Mouse (Mus musculus): ENCODE results near the gene Pdlim5. TPM values are rescaled to one million over a fixed set of nuclear protein-coding genes. Genes with fewer than 3 reads are reported as not detected.

The Pdlim5 gene
- polyA plus RNA-seq, 1 experiment from 2014 or later, result 246 TPM

DNA sequence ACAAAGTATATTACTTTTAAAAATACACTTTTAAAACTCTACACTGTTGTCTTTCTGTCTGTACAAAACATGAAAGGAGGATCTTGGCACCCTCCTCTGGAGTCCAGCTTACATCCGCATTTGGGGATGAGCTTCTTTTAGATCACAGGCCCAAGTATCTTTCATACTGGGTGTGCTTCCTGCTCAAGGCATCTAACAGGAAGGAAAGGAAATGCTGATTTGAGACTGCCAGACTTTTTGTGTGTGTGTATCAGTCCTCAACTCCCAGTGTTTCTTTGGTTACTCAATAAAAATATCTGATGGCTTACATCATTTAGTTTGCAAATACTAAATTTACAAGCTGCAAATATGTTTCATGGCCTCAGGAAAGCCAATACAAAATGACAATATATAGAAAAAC is 42.3 kb downstream of the Pdlim5 start:
- Histone ChIP-seq H3K4me2 (ENCODE audit: low read depth, low read length) (no peak overlapping the region), H3K9me3 (replicated peaks; ENCODE audit: control insufficient read depth, low read length) (no peaks in the 10 kb centered on the region), H3K36me3 (ENCODE audit: control insufficient read depth, insufficient read depth) (peaks cover 22% of the 10 kb centered on the region), H3K9ac (ENCODE audit: low read length) (no peak overlapping the region), H3K4me1 (ENCODE audit: control insufficient read depth, insufficient read depth, low read length) (peaks cover 7% of the 10 kb centered on the region; the same call in 1 of the 2 replicates), H3K27me3 (ENCODE audit: control insufficient read depth, insufficient read depth, low read length) (no peaks in the 10 kb centered on the region), H3K4me3 (ENCODE audit: low read length) (no peak overlapping the region), H3K27ac (ENCODE audit: low read length) (no peak overlapping the region)
- WGBS, result 60% methylated on average over 1 of the region's 1 CpGs
- ATAC-seq (replicated peaks; ENCODE audit: extremely low read depth, insufficient read depth, low FRiP score), result no peak

- Histone ChIP-seq H3K36me3 (ENCODE audit: control insufficient read depth, insufficient read depth) (peaks cover 21% of the 10 kb centered on the region), H3K4me1 (ENCODE audit: control insufficient read depth, insufficient read depth, low read length) (peaks cover 5% of the 10 kb centered on the region; the same call in 1 of the 2 replicates), H3K4me3 (ENCODE audit: low read length) (no peak overlapping the region), H3K27ac (ENCODE audit: low read length) (no peak overlapping the region), H3K9ac (ENCODE audit: low read length) (no peak overlapping the region), H3K27me3 (ENCODE audit: control insufficient read depth, insufficient read depth, low read length) (no peaks in the 10 kb centered on the region), H3K4me2 (ENCODE audit: low read depth, low read length) (no peak overlapping the region), H3K9me3 (replicated peaks; ENCODE audit: control insufficient read depth, low read length) (no peaks in the 10 kb centered on the region)
- WGBS, result 67% methylated on average over 3 of the region's 3 CpGs
- ATAC-seq (replicated peaks; ENCODE audit: extremely low read depth, insufficient read depth, low FRiP score), result no peak
These were observed 45.0 kb downstream of the Pdlim5 start for GRCm38 (mm10) chr3:142350513-142350912.

DNA sequence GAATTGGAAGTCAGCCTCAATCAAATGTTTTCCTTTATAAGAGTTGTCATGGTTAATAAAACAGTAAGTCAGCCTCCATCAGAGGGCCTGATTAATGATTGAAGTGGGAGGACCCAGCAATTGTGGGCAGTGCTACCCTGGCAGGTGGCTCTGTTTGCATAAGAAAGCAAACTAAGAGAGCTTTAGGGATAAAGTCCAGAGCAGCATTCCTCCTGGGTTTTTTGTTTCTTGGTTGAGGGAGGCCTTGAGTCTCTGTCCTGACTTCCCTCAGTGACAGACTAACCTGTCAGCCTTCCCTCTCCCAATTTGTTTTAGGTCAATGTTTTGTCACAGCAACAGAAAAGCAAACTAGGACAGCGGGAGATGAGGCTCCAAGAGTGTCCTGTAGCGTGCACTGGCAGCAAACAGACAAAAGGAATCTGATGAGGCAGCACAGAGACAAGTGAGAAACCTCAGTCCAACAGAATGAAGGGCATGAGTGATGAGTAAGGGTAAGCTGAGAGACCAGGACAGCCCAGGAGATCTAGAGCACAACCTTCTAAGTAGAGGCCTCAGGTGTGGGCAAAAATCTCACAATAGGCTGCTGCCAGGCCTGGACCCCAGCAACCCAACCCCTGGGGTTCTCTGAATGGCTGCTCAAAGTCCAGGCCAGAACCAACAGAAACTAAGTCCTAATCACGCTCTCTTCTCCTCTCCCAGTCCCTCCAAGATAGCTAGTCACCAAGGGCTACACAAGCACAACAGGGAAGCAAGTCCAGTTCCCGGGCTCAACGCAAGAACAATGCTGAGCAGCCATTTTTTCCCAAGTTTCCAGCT is 46.5 kb downstream of the Pdlim5 start:
- H3K4me1 ChIP-seq (ENCODE audit: control insufficient read depth, insufficient read depth, low read length), result peaks cover 2% of the 10 kb centered on the region; the same call in 1 of the 2 replicates
- no peak overlapping the region for H3K27ac ChIP-seq (ENCODE audit: low read length)
- no peaks in the 10 kb centered on the region for H3K9me3 ChIP-seq (replicated peaks; ENCODE audit: control insufficient read depth, low read length)
- peaks cover 19% of the 10 kb centered on the region for H3K36me3 ChIP-seq (ENCODE audit: control insufficient read depth, insufficient read depth)
- ATAC-seq (replicated peaks; ENCODE audit: extremely low read depth, insufficient read depth, low FRiP score), result no peak
- H3K9ac ChIP-seq (ENCODE audit: low read length), result no peak overlapping the region
- H3K4me2 ChIP-seq (ENCODE audit: low read depth, low read length), result no peak overlapping the region
- 88% methylated on average over 5 of the region's 5 CpGs for WGBS
- no peak overlapping the region for H3K4me3 ChIP-seq (ENCODE audit: low read length)
- no peaks in the 10 kb centered on the region for H3K27me3 ChIP-seq (ENCODE audit: control insufficient read depth, insufficient read depth, low read length)

DNA sequence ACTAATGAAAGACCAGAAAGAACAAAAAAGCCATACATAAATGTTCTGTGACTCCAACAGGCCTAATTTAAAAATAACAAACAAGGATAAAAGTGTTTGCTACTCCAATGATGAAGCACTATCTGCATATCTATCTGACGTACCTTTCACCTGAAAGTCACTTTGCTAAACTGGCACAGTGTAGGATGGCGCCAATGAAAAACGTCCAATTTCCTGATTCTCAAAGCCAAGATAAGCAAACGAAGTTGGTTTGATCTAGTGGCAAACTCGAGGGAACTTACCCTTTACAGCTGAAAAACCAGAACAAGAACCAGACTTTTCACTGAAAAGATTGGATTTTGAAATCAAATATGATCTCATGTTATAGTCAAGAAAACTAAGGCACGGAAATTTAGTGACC is 49.2 kb downstream of the Pdlim5 start:
- Histone ChIP-seq H3K4me2 (ENCODE audit: low read depth, low read length) (no peak overlapping the region), H3K4me1 (ENCODE audit: control insufficient read depth, insufficient read depth, low read length) (0 out of 2 replicates have a peak, but pooled peaks cover 3% of the 10 kb centered on the region), H3K27ac (ENCODE audit: low read length) (no peak overlapping the region), H3K9me3 (replicated peaks; ENCODE audit: control insufficient read depth, low read length) (no peaks in the 10 kb centered on the region), H3K27me3 (ENCODE audit: control insufficient read depth, insufficient read depth, low read length) (no peaks in the 10 kb centered on the region), H3K4me3 (ENCODE audit: low read length) (no peak overlapping the region), H3K9ac (ENCODE audit: low read length) (no peak overlapping the region), H3K36me3 (ENCODE audit: control insufficient read depth, insufficient read depth) (peaks cover 15% of the 10 kb centered on the region)
- ATAC-seq (replicated peaks; ENCODE audit: extremely low read depth, insufficient read depth, low FRiP score), result no peak
- 69% methylated on average over 6 of the region's 6 CpGs for WGBS

DNA sequence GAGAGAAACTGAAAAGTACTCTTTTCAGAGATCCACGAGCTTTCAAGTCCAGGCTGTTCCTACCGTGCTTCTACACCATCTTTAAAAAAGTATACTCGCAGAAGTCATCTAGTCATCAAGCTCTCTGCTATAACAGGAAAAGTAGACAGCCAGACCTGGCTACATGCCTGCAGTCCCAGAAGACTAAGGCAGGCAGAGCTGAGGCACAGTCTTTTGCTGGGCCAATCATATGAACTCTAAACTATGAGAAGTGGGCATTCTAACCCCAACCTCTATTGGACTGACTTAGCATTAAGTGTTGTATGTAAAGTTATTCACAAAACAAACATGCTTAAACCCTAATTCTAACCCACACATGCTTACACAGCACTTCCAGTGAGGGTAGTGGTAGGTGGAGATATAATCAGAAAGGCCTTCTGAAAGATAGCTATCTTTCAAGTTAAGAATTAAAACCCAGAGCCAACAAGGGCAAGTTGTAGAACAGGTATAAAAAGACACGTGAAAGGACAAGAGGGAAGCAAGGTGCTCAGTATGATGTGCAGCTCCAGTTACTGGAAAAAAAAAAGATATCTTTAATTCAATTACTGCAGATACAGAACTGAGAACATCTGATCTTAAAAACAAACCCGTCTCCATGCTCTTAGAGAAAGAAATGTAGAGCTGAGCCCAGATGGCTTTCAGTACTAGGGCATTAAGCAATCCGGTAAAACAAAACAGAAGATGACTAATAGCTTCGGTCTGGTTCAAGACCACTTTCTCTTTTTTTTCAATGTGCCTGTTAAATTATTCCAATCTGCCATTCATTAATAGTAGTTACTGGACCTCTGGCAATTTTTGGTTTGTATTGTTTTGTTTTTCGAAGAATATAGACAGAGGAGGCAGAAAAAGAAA is 50.0 kb downstream of the Pdlim5 start:
- Histone ChIP-seq H3K9ac (ENCODE audit: low read length) (no peak overlapping the region), H3K27ac (ENCODE audit: low read length) (no peak overlapping the region), H3K27me3 (ENCODE audit: control insufficient read depth, insufficient read depth, low read length) (no peaks in the 10 kb centered on the region), H3K4me1 (ENCODE audit: control insufficient read depth, insufficient read depth, low read length) (peaks cover 3% of the 10 kb centered on the region; the same call in 1 of the 2 replicates), H3K4me2 (ENCODE audit: low read depth, low read length) (no peak overlapping the region), H3K36me3 (ENCODE audit: control insufficient read depth, insufficient read depth) (peaks cover 15% of the 10 kb centered on the region), H3K9me3 (replicated peaks; ENCODE audit: control insufficient read depth, low read length) (no peaks in the 10 kb centered on the region), H3K4me3 (ENCODE audit: low read length) (no peak overlapping the region)
- no peak for ATAC-seq (replicated peaks; ENCODE audit: extremely low read depth, insufficient read depth, low FRiP score)
- WGBS, result 62% methylated on average over 8 of the region's 8 CpGs

- no peak overlapping the region for H3K4me3 ChIP-seq (ENCODE audit: low read length)
- 93% methylated on average over 2 of the region's 2 CpGs for WGBS
- H3K27me3 ChIP-seq (ENCODE audit: control insufficient read depth, insufficient read depth, low read length), result no peaks in the 10 kb centered on the region
- no peak overlapping the region for H3K9ac ChIP-seq (ENCODE audit: low read length)
- H3K4me1 ChIP-seq (ENCODE audit: control insufficient read depth, insufficient read depth, low read length), result peaks cover 16% of the 10 kb centered on the region
- no peak overlapping the region for H3K4me2 ChIP-seq (ENCODE audit: low read depth, low read length)
- no peak for ATAC-seq (replicated peaks; ENCODE audit: extremely low read depth, insufficient read depth, low FRiP score)
- peaks cover 6% of the 10 kb centered on the region for H3K36me3 ChIP-seq (ENCODE audit: control insufficient read depth, insufficient read depth)
- H3K9me3 ChIP-seq (replicated peaks; ENCODE audit: control insufficient read depth, low read length), result no peaks in the 10 kb centered on the region
- H3K27ac ChIP-seq (ENCODE audit: low read length), result no peak overlapping the region
These were observed 51.7 kb downstream of the Pdlim5 start for GRCm38 (mm10) chr3:142343786-142344185.

- Histone ChIP-seq H3K9ac (ENCODE audit: low read length) (no peak overlapping the region), H3K27me3 (ENCODE audit: control insufficient read depth, insufficient read depth, low read length) (no peaks in the 10 kb centered on the region), H3K36me3 (ENCODE audit: control insufficient read depth, insufficient read depth) (no peaks in the 10 kb centered on the region), H3K27ac (ENCODE audit: low read length) (no peak overlapping the region), H3K4me1 (ENCODE audit: control insufficient read depth, insufficient read depth, low read length) (peaks cover 19% of the 10 kb centered on the region), H3K9me3 (replicated peaks; ENCODE audit: control insufficient read depth, low read length) (no peaks in the 10 kb centered on the region), H3K4me2 (ENCODE audit: low read depth, low read length) (no peak overlapping the region), H3K4me3 (ENCODE audit: low read length) (no peak overlapping the region)
- ATAC-seq (replicated peaks; ENCODE audit: extremely low read depth, insufficient read depth, low FRiP score), result no peak
- WGBS, result 65% methylated on average over 2 of the region's 2 CpGs
These were observed 54.8 kb downstream of the Pdlim5 start for GRCm38 (mm10) chr3:142340701-142341100.

- 24% methylated on average over 6 of the region's 6 CpGs for WGBS
These were observed 55.9 kb downstream of the Pdlim5 start for GRCm38 (mm10) chr3:142339440-142340251.

More at GRCm38 (mm10) chr3:142339440-142340251, 55.9 kb downstream of the Pdlim5 start:
- Histone ChIP-seq H3K27me3 (ENCODE audit: control insufficient read depth, insufficient read depth, low read length) (no peaks in the 10 kb centered on the region), H3K4me3 (ENCODE audit: low read length) (no peak overlapping the region), H3K9ac (ENCODE audit: low read length) (no peak overlapping the region), H3K9me3 (replicated peaks; ENCODE audit: control insufficient read depth, low read length) (no peaks in the 10 kb centered on the region), H3K4me1 (ENCODE audit: control insufficient read depth, insufficient read depth, low read length) (peaks cover 19% of the 10 kb centered on the region), H3K4me2 (ENCODE audit: low read depth, low read length) (no peak overlapping the region), H3K27ac (ENCODE audit: low read length) (peak overlapping the region; percentile 13), H3K36me3 (ENCODE audit: control insufficient read depth, insufficient read depth) (no peaks in the 10 kb centered on the region)
- peak; percentile 41 for ATAC-seq (replicated peaks; ENCODE audit: extremely low read depth, insufficient read depth, low FRiP score)

Data from heart, embryonic 16.5 days (tissue).